ENCODE assay signal across 9 mouse cellular contexts in genomic region chr14:105922874-105923273, GRCm38 (mm10). TPM values are rescaled to one million over a fixed set of nuclear protein-coding genes. Genes with fewer than 3 reads are reported as not detected.
DNase-seq lines count a peak whose midpoint lies in the region; ATAC-seq and TF ChIP-seq lines count a peak whose summit lies in the region.
"Had no signal": no experiment of that assay in that cellular context is flagged by ENCODE, and none has a peak within 500 bp of the region (broad histone marks: within the 10 kb centered on the region; RNA-seq: fewer than 3 reads in every experiment).

No protein-coding gene starts in this region.

- no peaks in the 10 kb centered on the region for H3K9me3 ChIP-seq in midbrain, embryonic 10.5 days (replicated peaks)
- no peaks in the 10 kb centered on the region for H3K9me3 ChIP-seq in midbrain, embryonic 16.5 days (replicated peaks; ENCODE audit: control insufficient read depth, low read length, poor library complexity, severe bottlenecking)
- H3K9me3 ChIP-seq in hindbrain, embryonic 13.5 days, result no peaks in the 10 kb centered on the region
- H3K9me3 ChIP-seq: embryonic facial prominence, embryonic 12.5 days had no signal

- peak overlapping the region; percentile 67 for H3K27ac ChIP-seq in midbrain, embryonic 10.5 days (replicated peaks)
- H3K27ac ChIP-seq in midbrain, embryonic 16.5 days (ENCODE audit: low read length), result no peak overlapping the region
- 0 out of 2 replicates have a peak overlapping the region, but pooled peaks have one; percentile 13 for H3K27ac ChIP-seq in hindbrain, embryonic 13.5 days
- H3K27ac ChIP-seq: embryonic facial prominence, embryonic 12.5 days had no signal

- H3K36me3 ChIP-seq in midbrain, embryonic 10.5 days, result no peaks in the 10 kb centered on the region
- H3K36me3 ChIP-seq in midbrain, embryonic 16.5 days (ENCODE audit: control insufficient read depth, insufficient read depth, low read length), result no peaks in the 10 kb centered on the region
- H3K36me3 ChIP-seq in hindbrain, embryonic 13.5 days, result no peaks in the 10 kb centered on the region
- H3K36me3 ChIP-seq: embryonic facial prominence, embryonic 12.5 days had no signal

- DNase-seq in midbrain, embryonic 10.5 days (ENCODE audit: low spot score), result peak; percentile 35
- DNase-seq in brain, embryonic 14.5 days (ENCODE audit: low read depth), result peak; percentile 14
- DNase-seq in retina, embryonic 14.5 days (ENCODE audit: low spot score), result peak; percentile 28
- no peak for DNase-seq in frontal cortex, postnatal 25 days (ENCODE audit: low spot score in 2 of 2)
- DNase-seq in right cerebral cortex, postnatal 36 days (ENCODE audit: low spot score in 2 of 2), result no peak
- DNase-seq in layer of hippocampus, adult 18-20 months (ENCODE audit: low spot score in 2 of 2), result no peak

- no peak for ATAC-seq in midbrain, embryonic 16.5 days
- ATAC-seq in hindbrain, embryonic 13.5 days (ENCODE audit: low FRiP score), result no peak

- TF ChIP-seq CTCF in brain, embryonic 14.5 days (IDR thresholded peaks at IDR 0.05; ENCODE audit: borderline replicate concordance, extremely low read depth, insufficient read depth, insufficient read length), result no peak

- no peak overlapping the region for H3K4me2 ChIP-seq in midbrain, embryonic 16.5 days (ENCODE audit: low read length)
- H3K4me2 ChIP-seq in hindbrain, embryonic 13.5 days, result no peak overlapping the region
- H3K4me2 ChIP-seq: embryonic facial prominence, embryonic 12.5 days had no signal

- no peak overlapping the region for H3K9ac ChIP-seq in midbrain, embryonic 16.5 days (ENCODE audit: low read depth, low read length)
- no peak overlapping the region for H3K9ac ChIP-seq in hindbrain, embryonic 13.5 days
- H3K9ac ChIP-seq: embryonic facial prominence, embryonic 12.5 days had no signal

- no peak overlapping the region; the same call in 1 of the 2 replicates for H3K4me3 ChIP-seq in midbrain, embryonic 10.5 days
- H3K4me3 ChIP-seq in midbrain, embryonic 16.5 days (ENCODE audit: low read depth, low read length), result no peak overlapping the region
- no peak overlapping the region for H3K4me3 ChIP-seq in hindbrain, embryonic 13.5 days
- H3K4me3 ChIP-seq: embryonic facial prominence, embryonic 12.5 days had no signal

- H3K27me3 ChIP-seq in midbrain, embryonic 10.5 days (ENCODE audit: low read depth, poor library complexity, severe bottlenecking), result peaks cover 30% of the 10 kb centered on the region
- 0 out of 2 replicates have a peak, but pooled peaks cover 3% of the 10 kb centered on the region for H3K27me3 ChIP-seq in midbrain, embryonic 16.5 days (ENCODE audit: control insufficient read depth, insufficient read depth, low read depth, low read length)
- peaks cover 9% of the 10 kb centered on the region; the same call in 1 of the 2 replicates for H3K27me3 ChIP-seq in hindbrain, embryonic 13.5 days
- H3K27me3 ChIP-seq: embryonic facial prominence, embryonic 12.5 days had no signal

- WGBS in midbrain, embryonic 10.5 days, result 19% methylated on average over 8 of the region's 8 CpGs
- WGBS in midbrain, embryonic 16.5 days, result 22% methylated on average over 8 of the region's 8 CpGs
- 6% methylated on average over 8 of the region's 8 CpGs for WGBS in hindbrain, embryonic 13.5 days

- peaks cover 40% of the 10 kb centered on the region for H3K4me1 ChIP-seq in midbrain, embryonic 10.5 days
- H3K4me1 ChIP-seq in midbrain, embryonic 16.5 days (ENCODE audit: control insufficient read depth, insufficient read depth, low read length), result peaks cover 2% of the 10 kb centered on the region; the same call in 1 of the 2 replicates
- peaks cover 16% of the 10 kb centered on the region for H3K4me1 ChIP-seq in hindbrain, embryonic 13.5 days (replicated peaks)

- no peak for TF ChIP-seq POLR2A in brain, embryonic 14.5 days (IDR thresholded peaks at IDR 0.05; ENCODE audit: borderline replicate concordance, extremely low read depth, insufficient read depth, insufficient read length, poor library complexity, severe bottlenecking)

RNA-seq across cellular contexts. Expression of gene Spry2, which starts 26.3 kb away (rescaled TPM):
- 25.8 and 29.0 TPM in 2 replicates for polyA plus RNA-seq in midbrain, embryonic 10.5 days (2016; fragmentation: Nextera tagmentation; extraction: Ambion mirVana)
- 30.4 and 31.0 TPM in 2 replicates for polyA plus RNA-seq in midbrain, embryonic 16.5 days (2015; fragmentation: Nextera tagmentation; extraction: Ambion mirVana)
- 11.3 and 20.5 TPM in 2 replicates for polyA plus RNA-seq in brain, embryonic 14.5 days (2012; rRNA removed)
- polyA plus RNA-seq in hindbrain, embryonic 13.5 days (2015; fragmentation: Nextera tagmentation; extraction: Ambion mirVana), result 39.0 and 42.2 TPM in 2 replicates
- total RNA-seq in layer of hippocampus, adult 18-20 months (2021), result 10 to 100 TPM; 68.3 to 71.6 TPM

Comparison
In these comparisons a context has a peak if more than half of its experiments do, and no peak if none do; other contexts are left out.
1. DNase-seq: peak in midbrain, embryonic 10.5 days (single experiment), brain, embryonic 14.5 days (single experiment) and retina, embryonic 14.5 days (single experiment); none in frontal cortex, postnatal 25 days (0 of 2), right cerebral cortex, postnatal 36 days (0 of 2) and layer of hippocampus, adult 18-20 months (0 of 2).